Mouse (Mus musculus) monocyte, adult 2 months (primary cell): ENCODE measurements around the gene Tle3.

Experiments
- DNase-seq, 2 experiments: peaks; one replicate each; pipeline ENCODE4 v3.0.0; 2022; ENCODE audit warnings: low spot score in 2 of 2, low read depth in 1 of 2

Tle3 gene

GRCm38 (mm10) chr9:61358933-61359332, 13.2 kb upstream of the Tle3 start:
- DNase-seq, result no peak

- DNase-seq, result no peak
Observed at GRCm38 (mm10) chr9:61359741-61360140, 12.4 kb upstream of the Tle3 start.

- no peak for DNase-seq
Observed at GRCm38 (mm10) chr9:61360163-61360562, 12.0 kb upstream of the Tle3 start.

GRCm38 (mm10) chr9:61360727-61361631, 11.2 kb upstream of the Tle3 start:
- no peak for DNase-seq

GRCm38 (mm10) chr9:61363194-61363593, 9.0 kb upstream of the Tle3 start:
- DNase-seq, result peak in 1 of 2 experiments; percentile 32

GRCm38 (mm10) chr9:61366108-61366507, 6.1 kb upstream of the Tle3 start:
- no peak for DNase-seq

GRCm38 (mm10) chr9:61367156-61367555, 5.0 kb upstream of the Tle3 start:
- no peak for DNase-seq

- DNase-seq, result no peak
Observed at GRCm38 (mm10) chr9:61367857-61368566, 4.2 kb upstream of the Tle3 start.

GRCm38 (mm10) chr9:61368567-61369240, 3.5 kb upstream of the Tle3 start:
- no peak for DNase-seq

- peak in 1 of 2 experiments; percentile 37 for DNase-seq
Observed at GRCm38 (mm10) chr9:61369316-61370273, 2.6 kb upstream of the Tle3 start.

GRCm38 (mm10) chr9:61370454-61370888, 1.7 kb upstream of the Tle3 start:
- peak; percentile 95 to 97 for DNase-seq

- peak in 1 of 2 experiments; percentile 65 for DNase-seq
Observed at GRCm38 (mm10) chr9:61370889-61371754, 1.0 kb upstream of the Tle3 start.

GRCm38 (mm10) chr9:61372510-61372975, 377 bp downstream of the Tle3 start:
- DNase-seq, result no peak

- no peak for DNase-seq
Observed at GRCm38 (mm10) chr9:61372976-61373633, 939 bp downstream of the Tle3 start.

- DNase-seq, result no peak
Observed at GRCm38 (mm10) chr9:61373634-61373941, 1.4 kb downstream of the Tle3 start.

GRCm38 (mm10) chr9:61373942-61374900, 2.1 kb downstream of the Tle3 start:
- no peak for DNase-seq

GRCm38 (mm10) chr9:61375002-61375401, 2.8 kb downstream of the Tle3 start:
- no peak for DNase-seq
